Mouse (Mus musculus) MEL (cell line): ENCODE measurements at regions not wholly inside any gene's neighbourhood (a gene's known extent, or its start where the extent isn't known, plus 50 kb on each side); places are given as distances from the start of the nearest gene placed in this dataset.

Source experiments
- DNase-seq: peaks from one replicate; pipeline ENCODE4 v3.0.0; 2011; ENCODE audit warnings: low read depth, low spot score
- H3K27ac ChIP-seq: 2 replicates; pipeline ENCODE4 v1.5.1; 2012; ENCODE audit warnings: low read depth, mild to moderate bottlenecking, control low read depth, low read length, moderate library complexity; ENCODE audit not compliant: control insufficient read depth
- H3K27me3 ChIP-seq, 2 experiments: fragments of 150-350 bp in 1 of 2; sonication (generic) in 1 of 2; 2 replicates each; pipeline ENCODE4 v1.6.1; 2012; ENCODE audit warnings: low read length in 2 of 2, mild to moderate bottlenecking in 2 of 2, improper control_type of control experiment in 1 of 2, moderate library complexity in 1 of 2; ENCODE audit not compliant: insufficient read depth in 2 of 2, control insufficient read depth in 1 of 2
- H3K36me3 ChIP-seq, 2 experiments: 2 replicates each; pipeline ENCODE4 v1.6.1; 2012 to 2014; ENCODE audit warnings: low read length in 2 of 2, improper control_type of control experiment in 1 of 2, inconsistent platforms in 1 of 2, mild to moderate bottlenecking in 1 of 2; ENCODE audit not compliant: insufficient read depth in 2 of 2, control insufficient read depth in 1 of 2
- H3K4me1 ChIP-seq, 2 experiments: fragments of 150-350 bp in 1 of 2; sonication (generic) in 1 of 2; 2 replicates each; pipeline ENCODE4 v1.6.1; 2012; ENCODE audit warnings: low read length in 2 of 2, improper control_type of control experiment in 1 of 2, mild to moderate bottlenecking in 1 of 2; ENCODE audit not compliant: insufficient read depth in 2 of 2, control insufficient read depth in 1 of 2
- H3K4me3 ChIP-seq, 2 experiments: fragments of 150-350 bp in 1 of 2; sonication (generic) in 1 of 2; 2 replicates each; pipeline ENCODE4 v1.5.1; 2012; ENCODE audit warnings: low read depth in 2 of 2, low read length in 2 of 2, mild to moderate bottlenecking in 2 of 2, moderate library complexity in 2 of 2, control low read depth in 1 of 2, improper control_type of control experiment in 1 of 2; ENCODE audit not compliant: control insufficient read depth in 1 of 2, insufficient read depth in 1 of 2
- H3K79me2 ChIP-seq: 2 replicates; pipeline ENCODE4 v1.6.1; 2012; ENCODE audit warnings: mild to moderate bottlenecking, low read length, moderate library complexity; ENCODE audit not compliant: control insufficient read depth, poor library complexity, insufficient read depth
- H3K9ac ChIP-seq: 2 replicates; pipeline ENCODE4 v1.6.1; 2012; ENCODE audit warnings: low read depth, mild to moderate bottlenecking, control low read depth, low read length, moderate library complexity; ENCODE audit not compliant: control insufficient read depth, poor library complexity, severe bottlenecking
- H3K9me3 ChIP-seq: fragments of 150-350 bp; sonication (generic); replicated peaks from 2 replicates; pipeline ENCODE4 v1.6.1; 2012; ENCODE audit warnings: mild to moderate bottlenecking, low read length, improper control_type of control experiment, moderate library complexity; ENCODE audit not compliant: insufficient read depth
- BHLHE40 ChIP-seq: IDR thresholded peaks from 2 replicates; pipeline ENCODE4 v1.6.1; 2012; ENCODE audit warnings: low read depth, mild to moderate bottlenecking, inconsistent platforms, low read length, improper control_type of control experiment, borderline replicate concordance
- CHD1 ChIP-seq: IDR thresholded peaks from 2 replicates; pipeline ENCODE4 v1.6.1; 2012; ENCODE audit warnings: low read depth, mild to moderate bottlenecking, inconsistent platforms, low read length, improper control_type of control experiment
- CHD2 ChIP-seq: IDR thresholded peaks from 2 replicates; pipeline ENCODE4 v1.6.1; 2011; ENCODE audit warnings: low read length, improper control_type of control experiment
- E2F4 ChIP-seq: IDR thresholded peaks from 2 replicates; pipeline ENCODE4 v1.6.1; 2011; ENCODE audit warnings: low read depth, low read length, improper control_type of control experiment, borderline replicate concordance
- ETS1 ChIP-seq: IDR thresholded peaks from 2 replicates; pipeline ENCODE4 v1.6.1; 2012; ENCODE audit warnings: low read depth, mild to moderate bottlenecking, inconsistent platforms, low read length, improper control_type of control experiment, moderate library complexity
- GABPA ChIP-seq: IDR thresholded peaks from 2 replicates; pipeline ENCODE4 v1.6.1; 2012; ENCODE audit warnings: low read depth, mild to moderate bottlenecking, inconsistent platforms, low read length, improper control_type of control experiment, moderate library complexity
- GATA1 ChIP-seq: IDR thresholded peaks from 2 replicates; pipeline ENCODE4 v1.6.1; 2011; ENCODE audit warnings: low read depth, low read length, improper control_type of control experiment
- JUND ChIP-seq: IDR thresholded peaks from 2 replicates; pipeline ENCODE4 v1.6.1; 2011; ENCODE audit warnings: low read depth, mild to moderate bottlenecking, improper control_type of control experiment, low read length
- MAX ChIP-seq: IDR thresholded peaks from 2 replicates; pipeline ENCODE4 v1.6.1; 2011; ENCODE audit warnings: low read length, improper control_type of control experiment
- MYB ChIP-seq: IDR thresholded peaks from 2 replicates; pipeline ENCODE4 v1.6.1; 2011; ENCODE audit warnings: mild to moderate bottlenecking, low read depth, low read length, improper control_type of control experiment
- MYC ChIP-seq: IDR thresholded peaks from 2 replicates; pipeline ENCODE4 v1.6.1; 2011; ENCODE audit warnings: low read depth, mild to moderate bottlenecking, low read length, improper control_type of control experiment, moderate library complexity
- POLR2A ChIP-seq, 2 experiments: IDR thresholded peaks; 2 replicates each; pipeline ENCODE4 v1.6.1; 2011 to 2012; ENCODE audit warnings: low read length in 2 of 2, mild to moderate bottlenecking in 2 of 2, control low read depth in 1 of 2, improper control_type of control experiment in 1 of 2, low read depth in 1 of 2, moderate library complexity in 1 of 2; ENCODE audit not compliant: control insufficient read depth in 1 of 2, insufficient read depth in 1 of 2, poor library complexity in 1 of 2
- RAD21 ChIP-seq: IDR thresholded peaks from 2 replicates; pipeline ENCODE4 v1.6.1; 2011; ENCODE audit warnings: mild to moderate bottlenecking, low read depth, low read length, improper control_type of control experiment
- SIN3A ChIP-seq: IDR thresholded peaks from 2 replicates; pipeline ENCODE4 v1.6.1; 2012; ENCODE audit warnings: low read length, improper control_type of control experiment, inconsistent platforms
- USF1 ChIP-seq: IDR thresholded peaks from 2 replicates; pipeline ENCODE4 v1.6.1; 2014; ENCODE audit warnings: low read depth, mild to moderate bottlenecking, inconsistent platforms, low read length, improper control_type of control experiment, moderate library complexity
- USF2 ChIP-seq, 2 experiments: IDR thresholded peaks; 2 replicates each; pipeline ENCODE4 v1.6.1; 2011 to 2012; ENCODE audit warnings: improper control_type of control experiment in 2 of 2, low read length in 2 of 2, borderline replicate concordance in 1 of 2, inconsistent platforms in 1 of 2, low read depth in 1 of 2, mild to moderate bottlenecking in 1 of 2; ENCODE audit not compliant: insufficient read depth in 1 of 2
- ZMIZ1 ChIP-seq: IDR thresholded peaks from 2 replicates; pipeline ENCODE4 v1.6.1; 2012; ENCODE audit warnings: low read depth, mild to moderate bottlenecking, inconsistent platforms, low read length, improper control_type of control experiment, moderate library complexity

DNA sequence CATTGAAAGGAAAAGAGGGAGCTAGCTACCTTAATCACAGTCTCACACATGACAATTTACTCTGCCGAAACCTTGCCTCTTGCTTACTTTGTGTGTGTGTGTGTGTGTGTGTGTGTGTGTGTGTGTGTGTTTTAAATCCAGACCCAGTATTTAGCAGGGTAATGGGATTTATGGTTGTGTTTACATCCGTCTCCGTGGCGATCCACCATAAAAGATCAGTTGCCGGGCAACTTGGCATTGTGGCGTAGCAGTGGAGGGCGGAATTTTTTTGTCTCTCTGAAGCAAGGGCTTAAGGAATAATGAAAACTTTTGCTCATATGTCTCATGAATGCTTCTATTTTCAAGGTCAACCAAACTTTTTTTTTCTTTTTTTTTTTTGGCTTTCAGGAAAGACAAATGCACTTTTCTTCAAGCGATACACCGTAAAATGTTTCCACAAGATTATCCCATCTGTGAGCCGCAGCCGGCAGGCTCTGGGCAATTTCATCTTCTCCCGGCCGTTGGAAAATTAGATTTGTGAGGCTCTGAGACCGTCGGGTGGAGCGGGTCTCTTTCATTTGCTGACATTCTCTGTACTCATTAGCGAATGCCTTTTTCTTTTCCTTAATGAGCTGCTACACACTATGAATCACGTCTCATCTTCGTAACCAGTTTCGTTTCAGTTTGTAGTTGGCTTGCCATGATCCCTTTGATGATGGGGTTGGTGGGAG, 53.9 kb upstream of the Ptch1 start:
- Histone ChIP-seq H3K9me3 (no peaks in the 10 kb centered on the region), H3K36me3 (no peaks in the 10 kb centered on the region), H3K4me3 (no peak overlapping the region), H3K9ac (no peak overlapping the region), H3K27ac (no peak overlapping the region), H3K27me3 (peaks cover 0 to 3% of the 10 kb centered on the region in 2 experiments; a peak in 2 of 4 replicates), H3K79me2 (no peaks in the 10 kb centered on the region), H3K4me1 (no peaks in the 10 kb centered on the region)
- TF ChIP-seq CHD1 (no peak), E2F4 (no peak), GATA1 (no peak), BHLHE40 (no peak), MAX (no peak), MYB (no peak), ZMIZ1 (no peak)
- DNase-seq, result no peak

DNA sequence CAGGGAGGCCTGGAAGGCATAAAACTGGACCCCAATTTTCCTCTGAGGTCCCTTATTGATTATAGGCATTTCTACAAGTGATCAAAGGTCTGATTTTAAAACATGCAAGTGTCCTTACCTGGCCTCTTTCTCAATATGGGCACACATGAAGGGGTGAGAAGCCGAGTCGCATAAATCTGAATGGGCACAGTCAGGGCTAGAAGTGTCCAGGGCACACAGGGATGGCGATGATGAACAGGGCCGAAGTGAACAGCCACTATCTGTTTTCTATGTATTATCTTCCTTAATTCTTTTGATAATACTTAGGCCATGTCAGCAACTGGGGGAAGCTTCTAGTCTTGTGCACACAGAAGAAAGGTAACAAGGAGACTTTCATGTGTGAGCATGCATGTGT, 54.5 kb upstream of the Ptch1 start:
- DNase-seq, result no peak
- Histone ChIP-seq H3K27ac (no peak overlapping the region), H3K36me3 (no peaks in the 10 kb centered on the region), H3K4me1 (no peaks in the 10 kb centered on the region), H3K9me3 (no peaks in the 10 kb centered on the region), H3K9ac (no peak overlapping the region), H3K27me3 (peaks cover 0 to 3% of the 10 kb centered on the region in 2 experiments; a peak in 2 of 4 replicates), H3K79me2 (no peaks in the 10 kb centered on the region), H3K4me3 (no peak overlapping the region)
- TF ChIP-seq GATA1 (no peak), USF2 (IDR thresholded peaks at IDR 0.05; ENCODE audit: borderline replicate concordance in 1 of 2, insufficient read depth in 1 of 2, low read depth in 1 of 2, low read length in 2 of 2) (no peak), SIN3A (no peak), GABPA (no peak), USF1 (no peak), RAD21 (no peak), JUND (no peak), CHD2 (no peak), POLR2A (IDR thresholded peaks at IDR 0.05; ENCODE audit: control insufficient read depth in 1 of 2, insufficient read depth in 1 of 2, low read depth in 1 of 2, low read length in 2 of 2, poor library complexity in 1 of 2) (no peak), MYC (no peak), ETS1 (no peak)
